ENCODE assay signal across 16 mouse cellular contexts in the genomic region with DNA sequence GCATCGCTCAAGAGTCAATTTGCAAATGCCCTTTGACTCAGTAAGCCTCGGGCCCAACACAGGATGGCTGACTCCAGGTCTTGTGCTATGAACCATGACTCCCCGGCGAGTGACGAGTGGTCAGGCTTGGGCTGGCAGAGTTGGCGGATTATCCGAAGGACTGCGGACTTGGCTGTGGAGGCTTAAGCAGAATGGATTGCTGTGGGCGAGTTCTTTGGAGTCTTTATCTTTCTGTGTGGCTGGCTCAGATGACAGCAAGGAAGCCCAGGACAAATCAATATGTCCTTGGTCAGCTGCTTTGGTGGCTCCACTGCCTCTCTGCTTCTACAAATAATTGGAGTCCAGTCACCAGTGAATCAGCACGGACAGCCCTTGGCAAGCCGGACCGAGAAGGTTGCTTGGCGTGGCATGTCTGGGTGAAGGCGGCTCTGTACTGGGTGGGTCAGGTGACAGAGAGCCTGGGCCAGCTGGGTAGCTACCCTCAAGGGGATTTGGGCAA. TPM values are rescaled to one million over a fixed set of nuclear protein-coding genes. Genes with fewer than 3 reads are reported as not detected.
A peak's percentile ranks its signal among the peaks of the same experiment; 100 is the strongest.
DNase-seq lines count a peak whose midpoint lies in the region; ATAC-seq and TF ChIP-seq lines count a peak whose summit lies in the region.
"Had no signal": no experiment of that assay in that cellular context is flagged by ENCODE, and none has a peak within 500 bp of the region (broad histone marks: within the 10 kb centered on the region; RNA-seq: fewer than 3 reads in every experiment).

No protein-coding gene starts in this region.

- no peaks in the 10 kb centered on the region for H3K79me2 ChIP-seq in CH12.LX (replicated peaks; ENCODE audit: control insufficient read depth, extremely low read depth, insufficient read depth, poor library complexity, severe bottlenecking)

- H3K9me3 ChIP-seq in kidney, embryonic 14.5 days (ENCODE audit: control insufficient read depth, low read length): no peaks in the 10 kb centered on the region
- H3K9me3 ChIP-seq in CH12.LX (replicated peaks; ENCODE audit: low read length): no peaks in the 10 kb centered on the region
- H3K9me3 ChIP-seq: heart, embryonic 13.5 days; hindbrain, embryonic 12.5 days; limb, embryonic 15.5 days; neural tube, embryonic 15.5 days had no signal

- peak; percentile 91 for DNase-seq in kidney, adult 11 months
- DNase-seq in CH12.LX (ENCODE audit: extremely low read depth): no peak
- DNase-seq in adrenal gland, postnatal 36 days: peak; percentile 79 to 85
- peak; percentile 83 for DNase-seq in kidney, postnatal 14 days
- DNase-seq in lung, adult 18-20 months: no peak
- DNase-seq in embryo, embryonic 10 days (ENCODE audit: low spot score): no peak
- DNase-seq in spleen, adult 18-20 months: no peak
- DNase-seq: cerebellum, adult 2 months; lung, postnatal 36 days; thymus, postnatal 25 days had no signal

- H3K27ac ChIP-seq in kidney, embryonic 14.5 days (ENCODE audit: low read depth, low read length): no peak overlapping the region
- H3K27ac ChIP-seq in CH12.LX (ENCODE audit: insufficient read depth, low read depth): no peak overlapping the region
- H3K27ac ChIP-seq: heart, embryonic 13.5 days; hindbrain, embryonic 12.5 days; limb, embryonic 15.5 days; neural tube, embryonic 15.5 days had no signal

- in situ Hi-C loops in CH12.LX (cut with MboI; ENCODE audit: low pct_ligation_motif_present, low pct_unique_long_range_greater_than_20kb, low sequenced_read_pairs): no loop called here

- H3K9ac ChIP-seq in kidney, embryonic 14.5 days (ENCODE audit: low read depth, low read length): no peak overlapping the region
- no peak overlapping the region for H3K9ac ChIP-seq in CH12.LX (ENCODE audit: insufficient read depth, low read depth)
- H3K9ac ChIP-seq: heart, embryonic 13.5 days; hindbrain, embryonic 12.5 days; limb, embryonic 15.5 days; neural tube, embryonic 15.5 days had no signal

- no peak for TF ChIP-seq EP300 in CH12.LX (IDR thresholded peaks at IDR 0.05; ENCODE audit: low read length)

- dilution Hi-C loops in CH12.LX (cut with MboI; ENCODE audit: extremely low pct_ligation_motif_present, extremely low pct_unique_long_range_greater_than_20kb, low sequenced_read_pairs): no loop called here

- no peak for TF ChIP-seq RAD21 in CH12.LX (IDR thresholded peaks at IDR 0.05; ENCODE audit: low read depth, low read length)

- TF ChIP-seq CTCF in CH12.LX (conservative IDR thresholded peaks at IDR 0.05 in 1 of 2, IDR thresholded peaks at IDR 0.05 in 1 of 2; ENCODE audit: low read depth in 2 of 2, low read length in 2 of 2): no peak

- WGBS in kidney, embryonic 14.5 days: 53% methylated on average over 14 of the region's 14 CpGs

- ATAC-seq in kidney, embryonic 14.5 days (ENCODE audit: low FRiP score, low TSS enrichment): no peak
- ATAC-seq: Patski had no signal

- no peaks in the 10 kb centered on the region for H3K4me1 ChIP-seq in kidney, embryonic 14.5 days (ENCODE audit: control insufficient read depth, insufficient read depth, low read length)
- peaks cover 3 to 23% of the 10 kb centered on the region in 2 experiments; a peak in 3 of 4 replicates for H3K4me1 ChIP-seq in CH12.LX (ENCODE audit: control insufficient read depth in 1 of 2, insufficient read depth in 2 of 2)
- H3K4me1 ChIP-seq: heart, embryonic 13.5 days; hindbrain, embryonic 12.5 days; limb, embryonic 15.5 days; neural tube, embryonic 15.5 days had no signal

- H3K4me3 ChIP-seq in kidney, embryonic 14.5 days (ENCODE audit: low read length): no peak overlapping the region
- H3K4me3 ChIP-seq in CH12.LX (replicated peaks in 1 of 3; ENCODE audit: low read depth in 2 of 3, low read length in 2 of 3, poor library complexity in 1 of 3): no peak overlapping the region
- H3K4me3 ChIP-seq: heart, embryonic 13.5 days; hindbrain, embryonic 12.5 days; limb, embryonic 15.5 days; neural tube, embryonic 15.5 days had no signal

- H3K4me2 ChIP-seq in kidney, embryonic 14.5 days (replicated peaks; ENCODE audit: low read depth, low read length): no peak overlapping the region
- no peak overlapping the region for H3K4me2 ChIP-seq in CH12.LX (ENCODE audit: insufficient read depth, low read depth, poor library complexity, severe bottlenecking)
- H3K4me2 ChIP-seq: heart, embryonic 13.5 days; hindbrain, embryonic 12.5 days; limb, embryonic 15.5 days; neural tube, embryonic 15.5 days had no signal

- no peaks in the 10 kb centered on the region for H3K27me3 ChIP-seq in kidney, embryonic 14.5 days (ENCODE audit: control insufficient read depth, insufficient read depth, low read length)
- H3K27me3 ChIP-seq in CH12.LX (replicated peaks): peaks cover 2% of the 10 kb centered on the region
- H3K27me3 ChIP-seq: heart, embryonic 13.5 days; hindbrain, embryonic 12.5 days; limb, embryonic 15.5 days; neural tube, embryonic 15.5 days; Patski had no signal

- H3K36me3 ChIP-seq in kidney, embryonic 14.5 days (ENCODE audit: control insufficient read depth, insufficient read depth, low read length): no peaks in the 10 kb centered on the region
- H3K36me3 ChIP-seq in CH12.LX (replicated peaks in 1 of 2; ENCODE audit: control insufficient read depth in 1 of 2, insufficient read depth in 1 of 2, low read length in 1 of 2): no peaks in the 10 kb centered on the region
- H3K36me3 ChIP-seq: heart, embryonic 13.5 days; hindbrain, embryonic 12.5 days; limb, embryonic 15.5 days; neural tube, embryonic 15.5 days had no signal

- no peak for TF ChIP-seq POLR2A in CH12.LX (IDR thresholded peaks at IDR 0.05; ENCODE audit: low read depth, low read length)

TF ChIP-seq in CH12.LX, 34 proteins besides CTCF, POLR2A, EP300 and RAD21:
- TF ChIP-seq MAFK (IDR thresholded peaks at IDR 0.05; ENCODE audit: insufficient replicate concordance, low read length) (no peak), MEF2A (IDR thresholded peaks at IDR 0.05; ENCODE audit: borderline replicate concordance, low read depth, low read length) (no peak), SIN3A (IDR thresholded peaks at IDR 0.05; ENCODE audit: low read length) (no peak), USF1 (IDR thresholded peaks at IDR 0.05; ENCODE audit: low read depth, low read length) (0 out of 2 replicates have a peak, but pooled peaks have one; percentile 5)

RNA-seq across cellular contexts. Expression of gene Fam102a, which starts 7.6 kb away (rescaled TPM):
- polyA plus RNA-seq in kidney, embryonic 14.5 days (2014; fragmentation: Nextera tagmentation; extraction: Ambion mirVana): 12.2 and 16.9 TPM in 2 replicates
- total RNA-seq in CH12.LX (2012; rRNA removed) (3.8 and 5.1 TPM in 2 replicates), CH12.LX (2014; rRNA removed) (1.3 and 1.7 TPM in 2 replicates)
- 6.7 and 7.8 TPM in 2 replicates for polyA plus RNA-seq in CH12.LX (2012; ENCODE audit: insufficient read length, low read depth)
- 10 to 100 TPM; 21.5 to 34.8 TPM for total RNA-seq in adrenal gland, postnatal 36 days (2021)

RNA-seq across cellular contexts. Expression of gene Dpm2, which starts 43.1 kb away (rescaled TPM):
- 105 and 126 TPM in 2 replicates for polyA plus RNA-seq in kidney, embryonic 14.5 days (2014; fragmentation: Nextera tagmentation; extraction: Ambion mirVana)
- total RNA-seq in CH12.LX (2012; rRNA removed) (30.9 and 38.1 TPM in 2 replicates), CH12.LX (2014; rRNA removed) (29.8 and 33.8 TPM in 2 replicates)
- 63.6 and 65.7 TPM in 2 replicates for polyA plus RNA-seq in CH12.LX (2012; ENCODE audit: insufficient read length, low read depth)
- total RNA-seq in adrenal gland, postnatal 36 days (2021): 10 to 100 TPM; 60.5 to 61.1 TPM

RNA-seq across cellular contexts. Expression of gene Pip5kl1, which starts 47.1 kb away (rescaled TPM):
- 1.8 and 2.3 TPM in 2 replicates for polyA plus RNA-seq in kidney, embryonic 14.5 days (2014; fragmentation: Nextera tagmentation; extraction: Ambion mirVana)
- total RNA-seq in CH12.LX (2012; rRNA removed) (0.64 and 1.3 TPM in 2 replicates), CH12.LX (2014; rRNA removed) (0.28 TPM in 1 of 2 replicates, not detected in the other)
- 0.57 and 0.82 TPM in 2 replicates for polyA plus RNA-seq in CH12.LX (2012; ENCODE audit: insufficient read length, low read depth)
- not detected for total RNA-seq in adrenal gland, postnatal 36 days (2021)
- polyA plus RNA-seq: heart, embryonic 13.5 days had no signal

RNA-seq across cellular contexts. Expression of gene 9430097D07Rik, which starts 48.0 kb away (rescaled TPM):
- 0.14 TPM in 1 of 2 replicates, not detected in the other for polyA plus RNA-seq in kidney, embryonic 14.5 days (2014; fragmentation: Nextera tagmentation; extraction: Ambion mirVana)
- total RNA-seq in CH12.LX (2012; rRNA removed) (0.13 TPM in 1 of 2 replicates, not detected in the other), CH12.LX (2014; rRNA removed) (not detected in 2 replicates)
- polyA plus RNA-seq in CH12.LX (2012; ENCODE audit: insufficient read length, low read depth): not detected in 2 replicates
- not detected for total RNA-seq in adrenal gland, postnatal 36 days (2021)
- polyA plus RNA-seq: limb, embryonic 15.5 days had no signal

RNA-seq across cellular contexts. Expression of gene St6galnac4, which starts 59.4 kb away (rescaled TPM):
- 15.6 and 20.0 TPM in 2 replicates for polyA plus RNA-seq in kidney, embryonic 14.5 days (2014; fragmentation: Nextera tagmentation; extraction: Ambion mirVana)
- 51.9 and 57.4 TPM in 2 replicates for total RNA-seq in CH12.LX (2012; rRNA removed)
- total RNA-seq in CH12.LX (2014; rRNA removed): 45.9 and 58.3 TPM in 2 replicates
- polyA plus RNA-seq in CH12.LX (2012; ENCODE audit: insufficient read length, low read depth): 81.7 and 87.0 TPM in 2 replicates
- total RNA-seq in adrenal gland, postnatal 36 days (2021): 10 to 100 TPM in 1 of 2 experiments, 1 to 10 TPM in 1; 7.9 to 11.0 TPM

Comparison
In these comparisons a context has a peak if more than half of its experiments do, and no peak if none do; other contexts are left out.
1. DNase-seq: peak in kidney, adult 11 months (single experiment), adrenal gland, postnatal 36 days (2 of 2) and kidney, postnatal 14 days (single experiment); none in CH12.LX (single experiment), lung, adult 18-20 months (0 of 2), embryo, embryonic 10 days (single experiment) and spleen, adult 18-20 months (0 of 2).